Mouse (Mus musculus): ENCODE results near the gene Ntn5.

Ntn5 gene

GRCm38 (mm10) chr7:45730727-45731431 is 47.1 kb downstream of the Ntn5 start:
- peak in 1 of 2 experiments; percentile 63 for DNase-seq

- no peak for DNase-seq
Observed at GRCm38 (mm10) chr7:45733477-45733876, 49.7 kb downstream of the Ntn5 start.

DNA sequence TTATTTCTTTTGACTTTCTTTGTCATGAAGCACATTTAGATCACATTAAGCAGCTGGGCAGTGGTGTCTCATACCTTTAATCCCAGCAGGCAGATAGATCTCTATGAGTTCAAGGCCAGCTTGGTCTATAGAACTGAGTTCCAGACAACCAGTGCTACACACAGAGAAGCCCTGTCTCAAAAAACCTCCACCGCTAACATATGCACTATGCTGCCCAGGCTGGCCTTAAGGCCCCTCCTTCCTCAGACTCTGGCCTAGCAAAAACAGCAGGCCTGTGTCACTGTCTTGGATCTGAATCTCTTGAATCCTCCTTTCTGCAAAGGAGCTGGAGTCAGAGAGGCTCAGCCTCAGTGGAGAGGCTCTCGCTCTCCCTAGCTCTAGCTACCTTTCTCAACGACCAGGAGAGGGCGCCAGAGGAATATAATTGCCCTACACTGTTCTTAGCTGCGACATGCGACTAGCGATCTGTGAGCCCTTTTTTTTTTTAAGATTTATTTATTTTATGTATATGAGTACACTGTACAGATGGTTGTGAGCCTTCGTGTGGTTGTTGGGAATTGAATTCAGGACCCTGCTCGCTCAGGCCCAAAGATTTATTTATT is 55.4 kb downstream of the Ntn5 start:
- peak; percentile 74 to 86 for DNase-seq

DNA sequence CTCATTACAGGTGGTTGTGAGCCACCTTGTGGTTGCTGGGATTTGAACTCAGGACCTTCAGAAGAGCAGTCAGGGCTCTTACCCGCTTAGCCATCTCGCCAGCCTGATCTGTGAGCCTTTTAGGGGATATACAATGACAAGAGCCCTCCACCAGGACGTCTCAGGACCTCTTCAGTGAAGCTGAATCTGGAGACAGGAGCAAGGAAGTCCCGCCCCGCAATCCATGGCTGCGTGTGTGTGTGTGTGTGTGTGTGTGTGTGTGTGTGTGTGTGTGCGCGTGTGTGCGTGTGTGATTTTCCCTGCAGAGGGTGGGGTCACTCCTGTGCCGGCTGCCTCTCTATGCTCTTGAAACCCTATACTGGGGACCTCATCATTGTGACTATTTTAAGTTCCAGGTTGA is 56.0 kb downstream of the Ntn5 start:
- DNase-seq, result no peak

GRCm38 (mm10) chr7:45741308-45741707 is 57.5 kb downstream of the Ntn5 start:
- no peak for DNase-seq

- DNase-seq, result peak; percentile 44 to 47
Observed at GRCm38 (mm10) chr7:45741777-45742176, 58.0 kb downstream of the Ntn5 start.

- peak in 1 of 2 experiments; percentile 47 for DNase-seq
Observed at GRCm38 (mm10) chr7:45742338-45742737, 58.5 kb downstream of the Ntn5 start.

Data from lung, adult 18-20 months (tissue).